Mouse (Mus musculus) embryo, embryonic 11 days (tissue): Measurements from ENCODE around the gene Faap20.
A peak's percentile ranks its signal among the peaks of the same experiment; 100 is the strongest.

ENCODE experiments used
- DNase-seq: peaks from one replicate; pipeline ENCODE4 v3.0.0-alpha.2; 2015

The Faap20 gene

DNA sequence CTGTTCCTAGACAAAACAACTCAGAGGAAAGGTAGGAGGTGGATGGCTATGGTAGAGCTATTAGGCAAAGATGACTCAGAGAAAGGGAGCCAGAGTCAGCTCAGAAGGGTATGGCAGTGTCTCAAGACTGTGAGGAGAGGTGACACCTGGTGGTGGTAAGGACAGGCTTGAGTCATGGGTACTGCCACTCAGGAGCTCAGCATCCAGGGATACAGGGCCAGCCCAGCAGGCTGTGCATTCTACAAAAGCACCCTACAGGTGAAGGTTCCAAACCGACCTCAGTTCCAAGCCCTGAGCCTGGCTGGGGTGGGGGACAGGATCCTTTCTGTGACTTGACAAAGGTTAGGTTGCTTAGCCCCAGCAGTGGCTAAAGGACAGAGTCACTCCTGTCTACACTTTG is 39.0 kb downstream of the Faap20 start:
- no peak for DNase-seq

DNA sequence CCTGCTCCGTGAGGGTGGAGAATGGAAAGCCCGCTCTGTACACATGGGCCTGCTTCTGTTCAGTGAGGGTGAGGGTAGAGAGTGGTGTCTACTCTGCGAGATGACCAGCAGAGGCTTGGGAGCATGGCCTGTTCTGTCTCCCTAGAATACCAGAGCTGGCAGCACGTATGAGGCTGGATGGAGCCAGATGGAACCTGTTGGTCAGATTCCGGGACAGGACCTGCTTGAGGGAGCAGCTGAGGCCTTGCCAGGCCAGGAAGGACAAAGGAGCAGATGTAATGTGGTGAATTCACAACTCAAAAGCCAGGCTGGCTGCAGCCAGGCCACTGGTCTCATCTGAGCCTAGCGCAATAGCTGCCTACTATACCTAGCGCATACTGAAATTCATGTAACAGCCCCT is 40.4 kb downstream of the Faap20 start:
- no peak for DNase-seq

DNA sequence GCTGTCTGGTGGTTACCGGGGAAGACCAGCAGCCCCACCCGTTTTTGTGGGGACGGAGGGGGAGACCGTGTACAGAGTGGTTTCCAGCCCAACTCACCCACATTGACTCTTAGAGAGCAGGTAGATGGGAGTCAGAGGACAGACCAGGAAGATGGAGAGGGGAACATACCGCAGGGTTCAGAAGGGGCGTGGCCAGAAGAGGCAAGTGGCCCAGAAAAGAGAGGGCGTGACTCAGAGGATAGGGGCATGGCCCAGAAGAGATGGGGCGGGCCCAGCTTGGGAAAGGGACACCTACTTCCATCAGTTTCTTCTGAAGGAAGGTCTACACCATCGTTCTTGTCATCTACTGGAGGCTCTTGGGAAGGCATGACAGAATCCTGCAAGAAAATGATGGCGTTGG is 43.3 kb downstream of the Faap20 start:
- no peak for DNase-seq

DNA sequence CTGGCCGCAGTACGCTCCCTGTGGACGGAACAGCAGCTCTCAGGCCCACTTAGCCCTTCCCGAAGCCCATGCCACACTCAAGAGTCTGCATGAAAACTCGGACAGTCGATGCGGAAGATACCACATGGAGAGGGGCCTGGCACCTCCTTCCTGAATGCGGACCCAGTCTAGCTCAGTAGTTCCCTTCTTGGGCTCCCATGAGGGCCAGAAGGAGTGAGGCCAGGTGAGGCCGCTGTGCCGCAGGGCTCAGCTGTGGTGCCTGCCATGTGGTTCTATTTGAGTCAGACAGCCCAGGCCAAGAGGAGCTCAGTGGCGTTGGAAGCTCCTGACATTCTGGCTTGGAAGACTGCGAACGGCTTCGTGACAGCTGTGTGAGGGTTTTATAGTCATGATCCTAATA is 44.8 kb downstream of the Faap20 start:
- no peak for DNase-seq

DNA sequence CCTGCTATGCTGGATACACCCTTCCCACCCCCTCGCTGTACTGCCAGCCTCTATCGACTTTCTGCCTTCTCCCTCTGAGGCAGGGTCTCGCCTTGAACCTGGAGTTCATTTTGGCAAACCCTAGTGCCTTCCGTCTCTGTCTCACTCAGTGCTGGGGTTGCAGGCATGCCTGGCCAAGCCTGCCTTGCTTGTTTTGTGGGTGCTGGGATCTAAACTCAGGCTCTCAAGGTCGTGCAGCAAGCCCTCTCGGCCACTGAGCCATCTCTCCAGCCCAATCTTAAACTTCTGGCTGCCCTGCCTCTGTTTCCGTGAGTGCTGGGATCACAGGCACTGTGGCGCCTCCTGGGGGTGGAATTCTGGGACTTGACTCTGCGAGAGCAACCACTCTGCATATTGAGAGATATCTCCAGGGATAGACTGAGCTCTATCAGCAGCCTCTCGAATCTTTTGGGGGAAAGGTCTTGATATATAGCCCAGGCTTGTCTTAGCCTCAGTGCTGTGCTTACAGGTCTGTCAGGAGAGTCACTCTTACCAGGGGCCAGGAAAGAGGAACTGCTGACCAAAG is 45.5 kb downstream of the Faap20 start:
- no peak for DNase-seq

DNA sequence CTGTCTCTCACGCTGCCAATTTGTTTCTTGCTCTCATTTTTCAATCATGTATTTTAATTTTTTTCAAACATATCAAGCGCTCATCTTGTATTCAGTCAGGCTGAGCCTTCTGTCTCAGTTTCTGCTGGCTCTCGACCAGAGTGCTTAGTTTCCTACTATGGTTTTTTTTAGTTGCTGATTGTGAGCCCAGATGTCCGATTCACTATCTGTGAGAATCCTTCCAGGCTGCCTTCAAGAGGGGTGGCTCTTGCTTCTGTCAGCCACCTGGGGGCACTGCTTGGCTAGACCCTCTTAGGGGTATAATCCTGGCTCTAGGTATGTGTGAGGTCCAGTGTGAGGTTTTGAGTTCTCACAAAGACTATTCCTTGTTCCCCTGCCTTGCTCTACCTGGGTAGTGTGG is 46.4 kb downstream of the Faap20 start:
- DNase-seq, result no peak

DNA sequence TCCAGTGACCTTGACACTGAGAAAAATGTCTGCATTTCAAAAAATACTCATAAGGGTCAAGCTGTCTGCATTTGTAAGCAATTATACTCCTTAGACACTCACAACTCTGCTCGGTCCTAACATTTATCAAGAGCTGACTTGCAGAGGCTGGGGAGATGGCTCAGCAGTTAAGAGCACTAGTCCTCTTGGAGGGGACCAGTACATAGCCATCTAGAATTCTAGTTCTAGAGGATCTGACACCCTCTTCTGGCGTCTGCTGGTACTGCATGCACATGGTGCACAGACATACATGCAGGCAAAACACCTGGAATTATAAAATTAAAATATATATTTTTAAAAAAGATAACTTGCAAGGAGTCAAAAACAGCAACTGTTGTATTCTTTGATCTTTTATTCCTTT is 47.5 kb downstream of the Faap20 start:
- DNase-seq, result peak; percentile 55

DNA sequence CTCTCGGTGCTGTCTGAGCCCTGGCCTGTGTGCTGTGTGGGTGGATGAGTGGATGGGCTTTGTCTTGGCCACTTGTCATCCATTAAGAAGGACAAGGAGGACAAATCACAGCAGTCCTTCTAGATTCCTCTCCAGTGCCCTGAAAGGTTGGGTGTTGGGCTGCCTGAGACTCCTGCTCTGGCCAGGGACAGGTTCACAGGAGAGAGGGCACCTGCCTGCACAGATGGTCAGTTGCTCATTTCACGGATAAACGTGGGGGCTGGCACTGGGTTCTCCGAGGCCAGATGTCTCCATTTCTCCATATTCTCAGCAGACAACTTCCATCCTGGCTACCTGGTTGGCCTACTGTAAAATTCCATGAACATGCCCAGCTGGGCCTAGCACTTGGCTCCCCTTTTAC is 49.2 kb downstream of the Faap20 start:
- no peak for DNase-seq

DNA sequence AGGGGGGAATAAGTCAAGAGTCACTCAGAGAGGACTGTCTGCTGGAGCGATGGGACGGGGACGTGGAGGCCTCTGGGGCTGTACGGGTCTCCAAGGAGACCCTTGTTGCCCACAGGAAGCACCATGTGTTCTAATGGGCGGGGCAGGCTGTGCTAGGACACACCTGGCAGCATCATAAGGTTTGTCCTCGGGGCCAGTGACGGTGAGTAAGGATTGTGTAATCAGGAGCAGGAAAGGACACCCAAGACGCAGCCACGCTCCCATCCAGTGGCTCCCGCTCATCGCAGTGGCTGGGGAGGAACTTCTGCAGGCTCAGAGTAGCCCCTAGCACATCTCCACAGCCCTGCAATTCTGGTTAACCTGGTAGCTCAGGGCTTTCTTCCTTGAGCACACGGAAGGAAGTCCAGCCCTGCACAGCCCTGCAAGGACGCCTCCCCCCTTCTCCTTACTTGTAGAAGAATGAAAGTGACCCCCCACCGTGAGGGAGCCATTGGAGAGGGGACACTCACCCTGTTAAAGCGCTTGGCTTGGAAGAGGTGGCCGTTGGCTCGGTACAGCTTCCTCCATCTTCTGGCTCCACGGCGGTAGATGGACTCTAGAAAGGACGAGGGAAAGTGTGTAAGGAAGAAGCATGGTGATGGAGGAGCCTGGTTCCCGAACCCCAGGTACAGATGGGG is 51.0 kb downstream of the Faap20 start:
- no peak for DNase-seq

DNA sequence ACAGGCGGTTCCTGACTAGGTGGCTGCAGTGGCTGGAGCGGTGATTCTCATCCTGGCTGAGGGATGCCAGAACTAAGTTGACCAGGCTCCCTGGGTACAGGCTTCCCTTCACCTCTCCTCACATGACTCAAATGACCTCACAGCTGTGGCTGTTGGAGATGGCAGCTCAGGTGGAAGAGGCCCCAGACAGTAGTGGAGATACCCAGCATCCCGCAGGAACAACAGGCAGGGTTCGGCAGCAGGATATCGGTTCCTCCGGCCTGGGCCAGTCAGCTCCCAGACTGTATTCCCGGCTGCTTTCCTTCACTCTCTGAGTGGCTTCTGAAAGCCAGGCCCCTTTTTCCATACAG is 51.5 kb downstream of the Faap20 start:
- DNase-seq, result no peak

DNA sequence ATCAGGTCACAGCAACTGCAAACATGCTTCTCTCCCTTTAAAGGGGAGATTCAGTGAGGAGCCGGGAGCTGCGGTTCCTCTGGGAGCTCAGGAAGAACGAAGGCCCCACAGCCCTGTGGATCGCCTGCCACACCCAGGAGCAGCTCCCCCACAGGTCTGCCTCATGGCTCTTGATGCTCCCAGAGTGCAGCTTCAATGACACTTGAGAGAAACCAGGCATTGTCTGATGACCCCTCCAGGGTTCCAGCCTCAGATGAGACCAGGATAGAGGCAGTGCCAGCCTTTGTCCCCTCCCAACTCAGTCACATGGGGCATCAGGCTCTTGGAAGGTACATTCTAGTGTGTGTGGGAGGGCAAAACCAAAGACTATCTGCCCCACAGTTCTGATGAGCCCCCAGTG is 52.4 kb downstream of the Faap20 start:
- no peak for DNase-seq

DNA sequence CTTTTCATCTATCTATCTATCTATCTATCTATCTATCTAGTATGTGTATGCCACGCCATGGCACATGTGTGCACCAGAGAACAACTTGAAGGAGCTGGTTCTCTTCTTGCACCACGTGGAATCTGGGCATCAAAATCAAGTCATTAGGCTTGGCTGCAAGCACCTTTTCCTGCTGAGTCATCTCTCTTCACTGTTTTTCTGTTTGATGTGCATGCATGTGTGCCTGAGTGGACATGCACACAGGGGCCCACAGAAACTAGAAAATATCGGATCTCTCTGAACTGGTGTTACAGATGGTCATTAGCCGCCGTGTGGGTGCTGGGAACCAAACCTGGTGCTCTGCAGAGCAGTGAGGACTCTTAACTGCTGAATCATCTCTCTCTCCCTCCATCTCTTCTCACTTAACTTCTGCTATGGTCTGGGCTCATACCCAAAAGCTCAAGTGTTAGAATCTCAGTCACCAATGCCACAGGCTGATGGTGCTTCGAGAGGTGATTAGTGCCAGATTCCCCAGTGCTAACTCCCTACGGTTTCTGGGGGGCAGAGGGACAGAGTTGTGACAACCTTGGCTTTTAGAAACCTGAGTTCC is 55.0 kb downstream of the Faap20 start:
- DNase-seq, result no peak

DNA sequence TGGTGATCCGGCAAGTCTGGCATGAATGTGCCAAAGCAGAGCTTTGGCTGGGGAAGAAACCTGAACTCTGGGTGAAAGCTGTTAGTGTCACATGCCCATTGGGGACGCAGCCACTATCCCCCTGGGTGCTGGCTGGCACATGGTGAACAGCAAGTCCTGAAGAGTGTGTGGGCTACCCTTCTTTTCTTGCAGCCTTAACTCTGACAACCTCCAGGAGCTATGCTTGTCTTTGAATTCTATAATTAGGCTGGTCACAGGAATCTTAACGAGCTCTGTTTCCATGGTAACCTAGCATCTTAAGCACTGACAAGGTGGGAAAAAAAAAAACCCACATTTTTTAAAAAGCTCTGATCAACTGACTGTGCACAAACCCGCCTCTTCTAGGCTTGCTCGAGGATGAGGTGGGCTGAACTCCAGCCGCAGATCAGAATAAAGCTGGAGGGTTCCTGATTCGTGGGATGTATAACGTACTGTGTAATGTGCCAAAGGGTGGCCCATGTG is 56.0 kb downstream of the Faap20 start:
- DNase-seq, result no peak
